Mouse (Mus musculus) lung, postnatal 36 days (tissue): ENCODE measurements around the gene Otop3.

Source experiments
- DNase-seq: peaks from one replicate; pipeline ENCODE4 v3.0.0; 2022; ENCODE audit warnings: mixed read lengths

The Otop3 gene

DNA sequence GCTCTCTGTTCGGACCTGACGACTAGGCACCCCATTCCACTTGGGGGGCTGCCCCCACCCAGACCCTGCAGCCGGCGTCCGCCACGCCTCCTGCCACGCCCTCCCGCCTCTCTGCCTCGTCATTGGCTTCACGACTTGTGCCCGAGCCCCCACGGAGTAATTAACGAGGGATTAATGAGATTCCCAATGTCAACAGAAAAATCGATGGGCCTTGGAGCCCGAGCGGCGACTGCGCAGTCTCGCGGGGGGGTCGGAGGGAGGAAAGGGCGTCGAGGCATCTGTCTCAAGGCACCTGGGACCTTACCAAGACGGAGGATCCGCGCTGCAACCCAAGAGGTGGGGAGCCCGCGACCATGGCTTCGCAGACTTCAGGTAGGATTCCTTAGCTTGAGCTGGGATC is at the start of gene Otop3:
Gene Otop3, plus strand, starts transcription at position 201 of the 400 bp plus-strand sequence.
- no peak for DNase-seq

DNA sequence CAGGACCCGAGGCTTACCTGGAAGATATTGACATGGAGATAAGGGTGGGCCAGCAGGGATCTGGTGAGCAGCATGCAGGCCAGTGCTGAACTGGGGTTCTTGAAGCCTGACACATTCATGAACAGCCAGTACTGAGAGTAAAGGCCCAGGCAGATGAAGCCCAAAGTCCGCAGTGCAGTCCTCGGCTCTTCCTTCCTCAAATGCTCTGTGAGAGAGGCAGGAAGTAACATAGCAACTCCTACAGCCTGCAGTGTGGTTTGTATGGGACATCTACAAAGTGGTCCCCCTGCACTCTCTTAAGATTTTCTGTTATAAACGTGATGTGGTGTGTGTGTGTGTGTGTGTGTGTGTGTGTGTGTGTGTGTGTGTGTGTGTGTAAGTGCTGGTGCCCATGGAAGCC is 49.2 kb upstream of the Otop3 start:
- no peak for DNase-seq

- DNase-seq: no peak
These were observed 48.1 kb upstream of the Otop3 start for GRCm38 (mm10) chr11:115286201-115286993.

DNA sequence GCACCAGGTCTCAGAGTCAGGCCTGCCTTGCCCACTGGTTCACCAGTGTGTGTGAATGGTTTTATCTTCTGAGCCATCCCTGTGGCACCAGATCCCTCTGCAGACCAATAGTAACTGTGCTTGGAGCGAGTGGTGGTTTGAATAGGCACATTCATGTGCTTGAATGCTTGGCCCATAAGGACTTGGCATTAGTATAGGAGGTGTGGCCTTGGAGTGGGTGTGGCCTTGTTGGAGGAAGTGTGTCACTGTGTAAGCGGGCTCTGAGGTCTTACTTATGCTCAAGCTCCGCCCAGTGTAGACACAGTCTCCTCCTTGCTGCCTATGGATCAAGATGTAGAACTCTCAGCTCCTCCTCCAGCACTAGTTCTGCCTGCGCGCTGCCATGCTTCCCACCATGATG is 47.1 kb upstream of the Otop3 start:
- peak; percentile 33 for DNase-seq

GRCm38 (mm10) chr11:115288305-115288704 is 46.2 kb upstream of the Otop3 start:
- no peak for DNase-seq

GRCm38 (mm10) chr11:115289885-115290284 is 44.6 kb upstream of the Otop3 start:
- no peak for DNase-seq

- no peak for DNase-seq
These were observed 44.2 kb upstream of the Otop3 start for GRCm38 (mm10) chr11:115290314-115290713.

DNA sequence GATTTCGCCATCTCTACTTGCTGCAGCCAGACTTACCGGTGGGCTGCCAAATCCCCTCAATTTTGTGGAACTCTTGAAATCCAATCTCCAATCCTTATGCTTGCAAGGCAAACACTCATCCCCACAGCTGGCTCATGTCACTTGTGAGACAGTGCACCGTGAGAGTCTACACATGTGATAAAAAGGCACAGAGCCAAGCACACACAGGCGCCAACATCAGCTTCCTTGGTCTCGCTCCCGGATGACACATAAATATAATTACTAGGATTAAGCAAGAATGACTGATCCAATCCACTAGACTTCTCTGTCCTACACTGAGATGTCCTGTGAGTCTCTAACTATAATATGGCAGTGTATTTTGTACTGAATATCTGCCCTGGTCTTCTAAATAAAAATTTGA is 43.6 kb upstream of the Otop3 start:
- peak; percentile 84 for DNase-seq

- DNase-seq: no peak
These were observed 43.0 kb upstream of the Otop3 start for GRCm38 (mm10) chr11:115291503-115291902.

DNA sequence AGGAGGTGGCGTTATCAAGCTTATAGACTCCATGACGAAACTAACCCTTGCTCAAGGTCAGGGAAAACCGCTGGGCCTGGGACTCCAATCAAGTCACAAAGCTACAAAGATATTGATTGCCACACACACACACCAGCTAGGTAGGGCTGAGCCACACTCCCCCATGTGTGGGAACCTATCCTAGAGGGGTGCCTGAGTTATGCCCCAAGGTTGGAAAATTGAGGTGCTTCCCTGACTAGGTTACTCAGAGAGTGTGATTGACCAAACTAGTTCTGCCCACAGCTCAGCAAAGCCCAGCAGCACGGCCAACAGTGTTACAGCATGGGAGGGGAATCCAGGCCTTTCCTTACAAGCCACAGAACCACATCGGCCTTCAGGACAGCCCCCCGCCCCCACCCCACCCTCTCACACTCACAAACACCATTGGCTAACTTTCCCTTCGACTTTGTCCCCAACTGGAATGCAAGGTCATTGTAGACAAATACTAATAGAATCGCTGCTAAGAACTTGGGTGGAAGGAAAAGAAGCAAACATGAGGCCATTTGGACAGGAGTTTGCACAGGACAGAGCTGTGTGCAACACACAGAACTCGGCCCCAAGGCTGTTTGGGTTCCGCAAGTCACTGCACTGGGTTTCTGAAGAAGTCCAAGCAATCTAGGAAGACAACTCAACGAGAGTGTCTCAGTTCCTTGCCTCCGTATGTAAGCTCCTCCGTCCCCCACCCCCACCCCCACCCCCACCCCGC is 41.7 kb upstream of the Otop3 start:
- no peak for DNase-seq

GRCm38 (mm10) chr11:115295939-115296338 is 38.6 kb upstream of the Otop3 start:
- DNase-seq: no peak

DNA sequence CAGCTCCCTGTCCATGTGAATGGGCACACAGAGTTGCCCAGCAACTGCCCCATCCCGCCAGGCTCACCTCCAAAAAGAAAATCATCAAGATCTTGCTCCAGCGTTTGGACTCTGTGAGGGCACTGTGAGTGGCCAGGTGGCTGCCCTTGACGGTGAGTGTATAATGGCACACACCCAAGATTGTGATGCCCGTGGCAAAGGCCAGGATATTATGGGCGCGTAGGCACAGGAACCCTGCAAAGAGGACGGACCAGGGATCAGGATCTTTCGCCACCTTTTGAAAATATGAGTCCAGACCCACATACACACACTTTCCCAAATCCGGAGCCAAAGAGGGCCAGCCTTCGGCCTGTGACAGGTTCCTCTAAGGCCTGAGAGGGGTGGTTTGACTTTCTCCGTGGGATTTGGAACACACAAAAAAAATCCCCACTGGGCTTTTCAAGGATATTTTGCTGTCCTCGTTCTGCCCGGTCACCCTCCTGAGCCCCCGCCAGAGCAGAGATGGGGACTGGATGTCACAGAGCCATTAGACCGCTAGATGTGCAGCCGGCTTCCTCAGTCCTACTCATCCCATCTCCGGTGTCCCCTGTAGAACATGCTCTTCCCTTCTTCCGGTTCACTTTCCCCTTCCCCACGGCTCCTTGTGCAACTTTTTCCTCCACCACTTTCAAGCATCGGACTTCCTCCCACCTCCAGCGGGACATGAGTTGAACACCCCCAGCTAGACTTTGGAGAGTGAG is 37.9 kb upstream of the Otop3 start:
- DNase-seq: peak; percentile 50

- DNase-seq: peak; percentile 60
These were observed 37.2 kb upstream of the Otop3 start, which contains the start of gene Fads6 for GRCm38 (mm10) chr11:115297214-115297826. TSS of gene Fads6 (minus strand) at chr11:115297663.

DNA sequence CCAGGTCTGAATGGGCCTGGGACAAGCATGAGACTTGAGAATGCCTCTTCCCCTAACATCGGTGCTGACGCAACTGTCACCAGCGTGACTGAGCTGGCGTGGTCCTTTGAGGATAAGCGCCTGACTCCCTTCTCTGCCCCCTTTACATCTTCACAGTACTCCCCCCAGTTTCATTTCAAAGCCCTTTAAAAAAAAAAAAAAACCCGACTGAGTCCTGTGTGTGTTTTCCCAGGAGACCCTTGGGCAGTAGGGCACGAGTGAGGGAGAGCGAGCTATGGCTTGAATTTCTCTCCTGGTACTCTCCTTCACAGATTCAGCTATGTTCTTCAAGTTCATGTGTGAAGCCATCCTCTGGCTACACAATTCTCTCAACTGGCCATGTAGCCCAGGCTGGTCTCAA is 36.4 kb upstream of the Otop3 start:
- no peak for DNase-seq

- DNase-seq: no peak
These were observed 33.8 kb upstream of the Otop3 start for GRCm38 (mm10) chr11:115300745-115301144.

GRCm38 (mm10) chr11:115301351-115301750 is 33.2 kb upstream of the Otop3 start:
- DNase-seq: no peak

GRCm38 (mm10) chr11:115303167-115303566 is 31.4 kb upstream of the Otop3 start:
- no peak for DNase-seq

DNA sequence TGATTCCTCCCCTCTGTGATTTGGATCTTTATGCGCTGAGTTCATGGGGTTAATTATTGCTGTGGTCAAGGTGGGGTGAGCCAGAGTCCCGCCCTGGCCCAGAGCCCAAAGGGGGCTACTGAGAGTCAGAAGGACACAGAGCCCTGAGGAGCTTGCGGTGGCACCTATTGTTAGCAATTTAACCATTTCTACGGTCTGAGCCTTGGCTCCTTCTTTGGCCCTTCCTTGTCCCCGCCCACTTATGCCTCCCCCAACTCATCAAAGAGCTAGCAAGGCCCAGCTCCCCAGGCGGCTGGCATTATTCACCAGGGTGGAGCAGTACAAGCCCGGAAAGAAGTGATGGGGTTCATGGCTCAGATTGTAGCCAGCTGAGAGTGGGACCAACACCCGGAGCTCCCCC is 27.7 kb upstream of the Otop3 start, which contains the start of gene Otop2:
Gene Otop2, plus strand, starts transcription at position 301 of the 400 bp plus-strand sequence.
- no peak for DNase-seq

- DNase-seq: no peak
These were observed 25.8 kb upstream of the Otop3 start for GRCm38 (mm10) chr11:115308781-115309180.

GRCm38 (mm10) chr11:115314249-115314648 is 20.3 kb upstream of the Otop3 start:
- no peak for DNase-seq

- DNase-seq: no peak
These were observed 17.3 kb upstream of the Otop3 start for GRCm38 (mm10) chr11:115317204-115317603.

- DNase-seq: no peak
These were observed 16.1 kb upstream of the Otop3 start for GRCm38 (mm10) chr11:115318245-115319027.
